Mouse (Mus musculus) ES-Bruce4 (cell line): ENCODE data around the gene Astn1.

Experiments
- CTCF ChIP-seq: IDR thresholded peaks from one replicate; pipeline ENCODE4 v1.8.1; 2011; ENCODE audit warnings: low read depth, low read length
- EP300 ChIP-seq: IDR thresholded peaks from 2 replicates; pipeline ENCODE4 v1.6.1; 2011; ENCODE audit warnings: low read depth, low read length; ENCODE audit not compliant: insufficient read depth
- POLR2A ChIP-seq: IDR thresholded peaks from one replicate; pipeline ENCODE4 v1.8.1; 2011; ENCODE audit warnings: low read length; ENCODE audit not compliant: insufficient read depth

GRCm38 (mm10) chr1:158536195-158536594 lies 174.1 kb downstream of the Astn1 start:
- TF ChIP-seq EP300: no peak
- no peak for TF ChIP-seq POLR2A
- TF ChIP-seq CTCF: no peak
